Mouse (Mus musculus) forebrain, embryonic 13.5 days (tissue): ENCODE results near the gene Pirb. TPM values are rescaled to one million over a fixed set of nuclear protein-coding genes. Genes with fewer than 3 reads are reported as not detected.
"Not testable (repeated sequence)": the region's sequence is repeated elsewhere in the genome, so short reads cannot be mapped to it uniquely, and the experiment has no call there.

Source experiments
- ATAC-seq: fragments of 200-750 bp; cut with Nextera tagmentation; 2 replicates; pipeline ENCODE4 v1.8.0; 2017
- H3K27ac ChIP-seq: fragments of 300-500 bp; sonication (generic); 2 replicates; pipeline ENCODE4 v1.5.1; 2015; ENCODE audit warnings: inconsistent platforms, mild to moderate bottlenecking, moderate library complexity
- H3K27me3 ChIP-seq: fragments of 300-500 bp; sonication (generic); 2 replicates; pipeline ENCODE4 v1.6.1; 2015; ENCODE audit warnings: mild to moderate bottlenecking, inconsistent platforms
- H3K36me3 ChIP-seq: fragments of 300-500 bp; sonication (generic); 2 replicates; pipeline ENCODE4 v1.6.1; 2015; ENCODE audit warnings: mild to moderate bottlenecking, inconsistent platforms; ENCODE audit not compliant: poor library complexity, severe bottlenecking
- H3K4me1 ChIP-seq: fragments of 300-500 bp; sonication (generic); 2 replicates; pipeline ENCODE4 v1.6.1; 2015; ENCODE audit warnings: inconsistent platforms
- H3K4me2 ChIP-seq: fragments of 300-500 bp; sonication (generic); 2 replicates; pipeline ENCODE4 v1.6.1; 2015; ENCODE audit warnings: inconsistent platforms, mild to moderate bottlenecking, moderate library complexity
- H3K4me3 ChIP-seq: fragments of 300-500 bp; sonication (generic); 2 replicates; pipeline ENCODE4 v1.5.1; 2015; ENCODE audit warnings: mild to moderate bottlenecking, inconsistent platforms
- H3K9ac ChIP-seq: fragments of 300-500 bp; sonication (generic); 2 replicates; pipeline ENCODE4 v1.6.1; 2015; ENCODE audit warnings: mild to moderate bottlenecking, inconsistent platforms
- H3K9me3 ChIP-seq: fragments of 300-500 bp; sonication (generic); replicated peaks from 2 replicates; pipeline ENCODE4 v1.6.1; 2016; ENCODE audit warnings: inconsistent platforms
- WGBS: fragments of 180-500 bp; shearing (Covaris S2); methylation state at CpG from one replicate; pipeline ENCODE4 v1.1.7; 2015; 5-methylcytosine and 5-hydroxymethylcytosine counted together
- polyA plus RNA-seq: library from polyadenylated mRNA; unstranded; fragments of >200 nt; fragmentation: Nextera tagmentation; extraction: Ambion mirVana; gene quantifications from 2 replicates; pipeline ENCODE4 v1.2.1, GENCODE M21; 2015

The Pirb gene
- polyA plus RNA-seq, result 0.18 and 0.19 TPM in 2 replicates

GRCm38 (mm10) chr7:3720268-3720667, at the start of gene Pirb:
Gene Pirb, minus strand, starts transcription at chr7:3720391.
- H3K4me3 ChIP-seq, H3K27ac ChIP-seq, H3K36me3 ChIP-seq, ATAC-seq, H3K4me1 ChIP-seq, H3K4me2 ChIP-seq, H3K9ac ChIP-seq, H3K9me3 ChIP-seq, H3K27me3 ChIP-seq: not testable (repeated sequence)
- 82% methylated on average over 1 of the region's 3 CpGs for WGBS

GRCm38 (mm10) chr7:3732675-3733074, 12.5 kb upstream of the Pirb start:
- WGBS, result no CpG with 5 or more reads among the region's 1 CpGs
- not testable (repeated sequence) for H3K4me1 ChIP-seq, H3K4me3 ChIP-seq, H3K9ac ChIP-seq, H3K4me2 ChIP-seq, H3K9me3 ChIP-seq, H3K27me3 ChIP-seq, H3K27ac ChIP-seq, ATAC-seq, H3K36me3 ChIP-seq

GRCm38 (mm10) chr7:3725459-3725858, 5.3 kb upstream of the Pirb start:
- not testable (repeated sequence) for H3K36me3 ChIP-seq, H3K9ac ChIP-seq, H3K27ac ChIP-seq, H3K4me2 ChIP-seq, H3K4me3 ChIP-seq, ATAC-seq, H3K4me1 ChIP-seq, H3K9me3 ChIP-seq, H3K27me3 ChIP-seq

GRCm38 (mm10) chr7:3715249-3715648, 4.9 kb downstream of the Pirb start:
- H3K27me3 ChIP-seq, result no peaks in the 10 kb centered on the region
- H3K36me3 ChIP-seq, result no peaks in the 10 kb centered on the region
- no peak for ATAC-seq
- H3K4me2 ChIP-seq, result no peak overlapping the region
- H3K27ac ChIP-seq, result no peak overlapping the region
- H3K4me1 ChIP-seq, result no peaks in the 10 kb centered on the region
- no peak overlapping the region for H3K9ac ChIP-seq
- no peak overlapping the region for H3K4me3 ChIP-seq
- WGBS, result 61% methylated on average over 1 of the region's 1 CpGs
- no peaks in the 10 kb centered on the region for H3K9me3 ChIP-seq

GRCm38 (mm10) chr7:3712264-3712942, 7.8 kb downstream of the Pirb start:
- Histone ChIP-seq H3K27me3 (no peaks in the 10 kb centered on the region), H3K4me2 (no peak overlapping the region), H3K4me3 (no peak overlapping the region), H3K9me3 (no peaks in the 10 kb centered on the region), H3K27ac (no peak overlapping the region), H3K9ac (no peak overlapping the region), H3K4me1 (no peaks in the 10 kb centered on the region), H3K36me3 (peaks cover 8% of the 10 kb centered on the region)
- 49% methylated on average over 5 of the region's 5 CpGs for WGBS
- no peak for ATAC-seq

GRCm38 (mm10) chr7:3709000-3709399, 11.2 kb downstream of the Pirb start:
- Histone ChIP-seq H3K4me2 (no peak overlapping the region), H3K9me3 (no peaks in the 10 kb centered on the region), H3K4me3 (no peak overlapping the region), H3K27ac (no peak overlapping the region), H3K4me1 (peaks cover 22% of the 10 kb centered on the region), H3K9ac (no peak overlapping the region), H3K27me3 (no peaks in the 10 kb centered on the region), H3K36me3 (peaks cover 29% of the 10 kb centered on the region)
- WGBS, result 87% methylated on average over 1 of the region's 1 CpGs
- ATAC-seq, result no peak

- not testable (repeated sequence) for H3K9me3 ChIP-seq, H3K4me2 ChIP-seq, H3K27ac ChIP-seq, H3K9ac ChIP-seq, ATAC-seq, H3K27me3 ChIP-seq, H3K4me3 ChIP-seq
- WGBS, result 43% methylated on average over 5 of the region's 5 CpGs
- Histone ChIP-seq H3K4me1 (peaks cover 22% of the 10 kb centered on the region), H3K36me3 (peaks cover 29% of the 10 kb centered on the region)
These were observed 11.7 kb downstream of the Pirb start for GRCm38 (mm10) chr7:3708447-3708980.

- WGBS, result 23% methylated on average over 7 of the region's 7 CpGs
- peaks cover 22% of the 10 kb centered on the region for H3K4me1 ChIP-seq
- peaks cover 29% of the 10 kb centered on the region for H3K36me3 ChIP-seq
- no peak overlapping the region for H3K4me2 ChIP-seq
- ATAC-seq, result no peak
- no peak overlapping the region for H3K27ac ChIP-seq
- H3K4me3 ChIP-seq, result no peak overlapping the region
- no peak overlapping the region for H3K9ac ChIP-seq
- no peaks in the 10 kb centered on the region for H3K9me3 ChIP-seq
- H3K27me3 ChIP-seq, result no peaks in the 10 kb centered on the region
These were observed 12.4 kb downstream of the Pirb start for GRCm38 (mm10) chr7:3707568-3708413.

GRCm38 (mm10) chr7:3707027-3707426, 13.2 kb downstream of the Pirb start:
- peaks cover 29% of the 10 kb centered on the region for H3K36me3 ChIP-seq
- H3K27ac ChIP-seq, result no peak overlapping the region
- H3K4me3 ChIP-seq, result peak overlapping the region; percentile 87; the same call in 1 of the 2 replicates
- peaks cover 22% of the 10 kb centered on the region for H3K4me1 ChIP-seq
- H3K9ac ChIP-seq, result no peak overlapping the region; the same call in 1 of the 2 replicates
- no peaks in the 10 kb centered on the region for H3K9me3 ChIP-seq
- WGBS, result 73% methylated on average over 4 of the region's 4 CpGs
- H3K4me2 ChIP-seq, result peak overlapping the region; percentile 96
- no peaks in the 10 kb centered on the region for H3K27me3 ChIP-seq
- ATAC-seq, result no peak

GRCm38 (mm10) chr7:3706343-3706934, 13.8 kb downstream of the Pirb start:
- H3K9ac ChIP-seq, result peak overlapping the region; percentile 91
- 45% methylated on average over 11 of the region's 11 CpGs for WGBS
- ATAC-seq, result no peak

GRCm38 (mm10) chr7:3705911-3706310, 14.3 kb downstream of the Pirb start:
- Histone ChIP-seq H3K4me2 (peak overlapping the region; percentile 96), H3K4me3 (peak overlapping the region; percentile 87), H3K9me3 (no peaks in the 10 kb centered on the region), H3K9ac (peak overlapping the region; percentile 91), H3K36me3 (peaks cover 36% of the 10 kb centered on the region), H3K4me1 (peaks cover 22% of the 10 kb centered on the region), H3K27ac (no peak overlapping the region), H3K27me3 (no peaks in the 10 kb centered on the region)
- 42% methylated on average over 6 of the region's 6 CpGs for WGBS
- no peak for ATAC-seq

More at GRCm38 (mm10) chr7:3706343-3706934, 13.8 kb downstream of the Pirb start:
- no peaks in the 10 kb centered on the region for H3K27me3 ChIP-seq
- H3K36me3 ChIP-seq, result peaks cover 31% of the 10 kb centered on the region
- peak overlapping the region; percentile 87 for H3K4me3 ChIP-seq
- no peak overlapping the region; the same call in 1 of the 2 replicates for H3K27ac ChIP-seq
- no peaks in the 10 kb centered on the region for H3K9me3 ChIP-seq
- peaks cover 22% of the 10 kb centered on the region for H3K4me1 ChIP-seq
- H3K4me2 ChIP-seq, result peak overlapping the region; percentile 96

- Histone ChIP-seq H3K4me1 (peaks cover 22% of the 10 kb centered on the region), H3K27ac (0 out of 2 replicates have a peak overlapping the region, but pooled peaks have one; percentile 25), H3K36me3 (peaks cover 40% of the 10 kb centered on the region), H3K9ac (peak overlapping the region; percentile 91), H3K4me2 (peak overlapping the region; percentile 96), H3K4me3 (peak overlapping the region; percentile 87)
- not testable (repeated sequence) for H3K9me3 ChIP-seq, ATAC-seq, H3K27me3 ChIP-seq
- 2% methylated on average over 7 of the region's 7 CpGs for WGBS
These were observed 14.7 kb downstream of the Pirb start for GRCm38 (mm10) chr7:3705461-3705860.
